ENCODE assay signal across 15 mouse cellular contexts in genomic region chr6:12034561-12034960, GRCm38 (mm10).
DNase-seq lines count a peak whose midpoint lies in the region; ATAC-seq and TF ChIP-seq lines count a peak whose summit lies in the region.
"Had no signal": no experiment of that assay in that cellular context is flagged by ENCODE, and none has a peak within 500 bp of the region (broad histone marks: within the 10 kb centered on the region; RNA-seq: fewer than 3 reads in every experiment).

No protein-coding gene starts in this region.

- no peak overlapping the region for H3K9ac ChIP-seq in hindbrain, embryonic 13.5 days
- no peak overlapping the region for H3K9ac ChIP-seq in lung, postnatal 0 days (replicated peaks; ENCODE audit: low read depth)
- H3K9ac ChIP-seq: forebrain, embryonic 15.5 days; midbrain, embryonic 15.5 days; neural tube, embryonic 12.5 days had no signal

- H3K4me2 ChIP-seq in hindbrain, embryonic 13.5 days, result no peak overlapping the region
- H3K4me2 ChIP-seq in lung, postnatal 0 days (replicated peaks; ENCODE audit: low read depth, low read length), result no peak overlapping the region
- H3K4me2 ChIP-seq: forebrain, embryonic 15.5 days; midbrain, embryonic 15.5 days; neural tube, embryonic 12.5 days had no signal

- TF ChIP-seq POLR2A in cerebellum, adult 2 months (IDR thresholded peaks at IDR 0.05; ENCODE audit: borderline replicate concordance, insufficient read depth, low read length), result no peak

- TF ChIP-seq CTCF in lung, postnatal 0 days (IDR thresholded peaks at IDR 0.05), result no peak
- no peak for TF ChIP-seq CTCF in cerebellum, adult 2 months (IDR thresholded peaks at IDR 0.05; ENCODE audit: borderline replicate concordance, insufficient read depth, low read depth, low read length)

- H3K36me3 ChIP-seq in hindbrain, embryonic 13.5 days, result peaks cover 5% of the 10 kb centered on the region; the same call in 1 of the 2 replicates
- H3K36me3 ChIP-seq in hindbrain, embryonic 10.5 days, result peaks cover 13% of the 10 kb centered on the region
- H3K36me3 ChIP-seq in lung, postnatal 0 days (ENCODE audit: insufficient read depth, low read length), result no peaks in the 10 kb centered on the region
- H3K36me3 ChIP-seq: midbrain, embryonic 15.5 days; neural tube, embryonic 12.5 days had no signal

- H3K27ac ChIP-seq in hindbrain, embryonic 13.5 days, result peak overlapping the region; percentile 48; the same call in 1 of the 2 replicates
- H3K27ac ChIP-seq in hindbrain, embryonic 10.5 days, result no peak overlapping the region
- no peak overlapping the region for H3K27ac ChIP-seq in lung, postnatal 0 days (ENCODE audit: low read length)
- H3K27ac ChIP-seq in cerebellum, adult 2 months (ENCODE audit: insufficient read depth, low read length), result no peak overlapping the region; the same call in 1 of the 2 replicates
- H3K27ac ChIP-seq: forebrain, embryonic 15.5 days; midbrain, embryonic 15.5 days; neural tube, embryonic 12.5 days had no signal

- no peak for ATAC-seq in hindbrain, embryonic 13.5 days (ENCODE audit: low FRiP score)
- no peak for ATAC-seq in lung, postnatal 0 days
- ATAC-seq: forebrain, embryonic 15.5 days; midbrain, embryonic 15.5 days had no signal

- DNase-seq in hindbrain, embryonic 10.5 days (ENCODE audit: low spot score), result no peak
- DNase-seq in lung, postnatal 10 days, result peak; percentile 4
- DNase-seq in lung, postnatal 0 days (ENCODE audit: low spot score), result no peak
- peak; percentile 27 to 60 for DNase-seq in cerebellum, adult 2 months
- peak; percentile 25 for DNase-seq in fibroblast of lung, adult 2 months (ENCODE audit: low read depth)
- no peak for DNase-seq in thymus, postnatal 4 days
- DNase-seq in urinary bladder, postnatal 14 days (ENCODE audit: low spot score), result no peak
- DNase-seq: adrenal gland, adult 2 months; B cell, adult 2 months; kidney, adult 9 months; lung, adult 18-20 months had no signal

- WGBS in hindbrain, embryonic 13.5 days, result 53% methylated on average over 4 of the region's 4 CpGs
- WGBS in hindbrain, embryonic 10.5 days, result 70% methylated on average over 4 of the region's 4 CpGs
- 65% methylated on average over 4 of the region's 4 CpGs for WGBS in lung, postnatal 0 days
- WGBS in cerebellum, adult 2 months, result 6% methylated on average over 4 of the region's 4 CpGs

- H3K27me3 ChIP-seq in hindbrain, embryonic 13.5 days, result no peaks in the 10 kb centered on the region
- no peaks in the 10 kb centered on the region for H3K27me3 ChIP-seq in hindbrain, embryonic 10.5 days (ENCODE audit: insufficient read depth, poor library complexity, severe bottlenecking)
- no peaks in the 10 kb centered on the region for H3K27me3 ChIP-seq in lung, postnatal 0 days (replicated peaks; ENCODE audit: insufficient read depth, low read length)
- H3K27me3 ChIP-seq in cerebellum, adult 2 months (ENCODE audit: control insufficient read depth, insufficient read depth, low read length), result no peaks in the 10 kb centered on the region
- H3K27me3 ChIP-seq: forebrain, embryonic 15.5 days; midbrain, embryonic 15.5 days; neural tube, embryonic 12.5 days had no signal

- H3K4me1 ChIP-seq in hindbrain, embryonic 13.5 days (replicated peaks), result 0 out of 2 replicates have a peak, but pooled peaks cover 7% of the 10 kb centered on the region
- H3K4me1 ChIP-seq in hindbrain, embryonic 10.5 days (replicated peaks), result no peaks in the 10 kb centered on the region
- H3K4me1 ChIP-seq in lung, postnatal 0 days (ENCODE audit: insufficient read depth, low read depth, low read length), result no peaks in the 10 kb centered on the region
- H3K4me1 ChIP-seq in cerebellum, adult 2 months (ENCODE audit: control insufficient read depth, insufficient read depth, low read length), result peaks cover 5% of the 10 kb centered on the region; the same call in 1 of the 2 replicates
- H3K4me1 ChIP-seq: forebrain, embryonic 15.5 days; midbrain, embryonic 15.5 days; neural tube, embryonic 12.5 days had no signal

- no peaks in the 10 kb centered on the region for H3K9me3 ChIP-seq in hindbrain, embryonic 13.5 days
- H3K9me3 ChIP-seq in hindbrain, embryonic 10.5 days, result no peaks in the 10 kb centered on the region
- no peaks in the 10 kb centered on the region for H3K9me3 ChIP-seq in lung, postnatal 0 days (ENCODE audit: low read length)
- H3K9me3 ChIP-seq: forebrain, embryonic 15.5 days; midbrain, embryonic 15.5 days; neural tube, embryonic 12.5 days had no signal

- H3K4me3 ChIP-seq in hindbrain, embryonic 13.5 days, result no peak overlapping the region
- H3K4me3 ChIP-seq in hindbrain, embryonic 10.5 days, result no peak overlapping the region
- no peak overlapping the region for H3K4me3 ChIP-seq in lung, postnatal 0 days (ENCODE audit: low read depth, low read length)
- no peak overlapping the region for H3K4me3 ChIP-seq in cerebellum, adult 2 months (replicated peaks; ENCODE audit: insufficient read depth, low read depth, low read length)
- H3K4me3 ChIP-seq: forebrain, embryonic 15.5 days; midbrain, embryonic 15.5 days; neural tube, embryonic 12.5 days had no signal

- TF ChIP-seq EP300 in lung, postnatal 0 days (IDR thresholded peaks at IDR 0.05), result no peak

Comparison
In these comparisons a context has a peak if more than half of its experiments do, and no peak if none do; other contexts are left out.
1. DNase-seq: peak in lung, postnatal 10 days (single experiment), cerebellum, adult 2 months (2 of 2) and fibroblast of lung, adult 2 months (single experiment); none in hindbrain, embryonic 10.5 days (single experiment), lung, postnatal 0 days (single experiment), thymus, postnatal 4 days (single experiment) and urinary bladder, postnatal 14 days (single experiment).